Mouse (Mus musculus) cortical plate, adult 2 months (tissue): ENCODE results near the gene Chpf.

Experiments used
- CTCF ChIP-seq: fragments of 200-500 bp; IDR thresholded peaks from 2 replicates; pipeline ENCODE4 v1.5.1; 2011; ENCODE audit warnings: mild to moderate bottlenecking, control low read depth, low read length; ENCODE audit not compliant: insufficient read depth; ENCODE audit errors: extremely low read depth
- POLR2A ChIP-seq: fragments of 200-500 bp; IDR thresholded peaks from 2 replicates; pipeline ENCODE4 v1.6.1; 2011; ENCODE audit warnings: mild to moderate bottlenecking, low read length, control low read depth; ENCODE audit not compliant: insufficient read depth; ENCODE audit errors: extremely low read depth

DNA sequence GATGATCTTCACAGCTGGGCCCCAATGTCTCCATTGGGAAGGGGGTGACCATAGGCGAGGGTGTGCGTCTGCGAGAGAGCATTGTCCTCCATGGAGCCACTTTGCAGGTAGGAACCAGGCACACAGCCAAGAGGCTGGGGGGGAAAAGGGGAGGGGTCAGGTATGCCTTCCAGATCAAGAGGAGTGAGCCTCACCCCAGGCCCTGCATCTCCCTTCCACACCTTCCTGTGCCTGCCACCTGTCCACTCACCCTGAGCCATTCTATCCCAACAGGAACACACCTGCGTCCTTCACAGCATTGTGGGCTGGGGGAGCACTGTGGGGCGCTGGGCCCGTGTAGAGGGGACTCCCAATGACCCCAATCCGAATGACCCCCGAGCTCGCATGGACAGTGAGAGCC, 36.9 kb downstream of the Chpf start:
- no peak for TF ChIP-seq CTCF
- no peak for TF ChIP-seq POLR2A
